Mouse (Mus musculus) olfactory bulb, adult 2 months (tissue): Measurements from ENCODE around the gene Tcte1. TPM values are rescaled to one million over a fixed set of nuclear protein-coding genes. Genes with fewer than 3 reads are reported as not detected.

ENCODE experiments used
- H3K27ac ChIP-seq: fragments of 200-500 bp; 2 replicates; pipeline ENCODE4 v1.5.1; 2012; ENCODE audit warnings: low read depth, low read length; ENCODE audit not compliant: insufficient read depth
- H3K4me1 ChIP-seq: fragments of 200-500 bp; 2 replicates; pipeline ENCODE4 v1.6.1; 2012; ENCODE audit warnings: low read length; ENCODE audit not compliant: control insufficient read depth, insufficient read depth
- H3K4me3 ChIP-seq: fragments of 200-500 bp; 2 replicates; pipeline ENCODE4 v1.5.1; 2012; ENCODE audit warnings: mild to moderate bottlenecking, low read depth, low read length, moderate library complexity; ENCODE audit not compliant: insufficient read depth
- CTCF ChIP-seq: fragments of 200-500 bp; IDR thresholded peaks from 2 replicates; pipeline ENCODE4 v1.5.1; 2012; ENCODE audit warnings: low read depth, mild to moderate bottlenecking, low read length, moderate library complexity; ENCODE audit not compliant: insufficient read depth
- POLR2A ChIP-seq: fragments of 200-500 bp; IDR thresholded peaks from 2 replicates; pipeline ENCODE4 v1.6.1; 2012; ENCODE audit warnings: mild to moderate bottlenecking, low read depth, low read length, moderate library complexity; ENCODE audit not compliant: insufficient read depth
- WGBS: fragments of 180-500 bp; shearing (Covaris S2); methylation state at CpG from one replicate; pipeline ENCODE4 v1.1.7; 2018; 5-methylcytosine and 5-hydroxymethylcytosine counted together
- polyA plus RNA-seq: library from polyadenylated mRNA; stranded (reverse); fragments of >200 nt; gene quantifications from 2 replicates; pipeline ENCODE4 v1.2.4, GENCODE M21; 2012; ENCODE audit warnings: low replicate concordance; ENCODE audit not compliant: missing spikeins, insufficient read depth, insufficient read length

Gene Tcte1
- polyA plus RNA-seq, 1 experiment, result not detected

- WGBS, result 83% methylated on average over 1 of the region's 1 CpGs
- Histone ChIP-seq H3K27ac (no peak overlapping the region), H3K4me1 (peaks cover 13% of the 10 kb centered on the region), H3K4me3 (no peak overlapping the region)
- TF ChIP-seq POLR2A (no peak), CTCF (no peak)
These were observed 42.8 kb downstream of the Tcte1 start for GRCm38 (mm10) chr17:45566031-45566359.

DNA sequence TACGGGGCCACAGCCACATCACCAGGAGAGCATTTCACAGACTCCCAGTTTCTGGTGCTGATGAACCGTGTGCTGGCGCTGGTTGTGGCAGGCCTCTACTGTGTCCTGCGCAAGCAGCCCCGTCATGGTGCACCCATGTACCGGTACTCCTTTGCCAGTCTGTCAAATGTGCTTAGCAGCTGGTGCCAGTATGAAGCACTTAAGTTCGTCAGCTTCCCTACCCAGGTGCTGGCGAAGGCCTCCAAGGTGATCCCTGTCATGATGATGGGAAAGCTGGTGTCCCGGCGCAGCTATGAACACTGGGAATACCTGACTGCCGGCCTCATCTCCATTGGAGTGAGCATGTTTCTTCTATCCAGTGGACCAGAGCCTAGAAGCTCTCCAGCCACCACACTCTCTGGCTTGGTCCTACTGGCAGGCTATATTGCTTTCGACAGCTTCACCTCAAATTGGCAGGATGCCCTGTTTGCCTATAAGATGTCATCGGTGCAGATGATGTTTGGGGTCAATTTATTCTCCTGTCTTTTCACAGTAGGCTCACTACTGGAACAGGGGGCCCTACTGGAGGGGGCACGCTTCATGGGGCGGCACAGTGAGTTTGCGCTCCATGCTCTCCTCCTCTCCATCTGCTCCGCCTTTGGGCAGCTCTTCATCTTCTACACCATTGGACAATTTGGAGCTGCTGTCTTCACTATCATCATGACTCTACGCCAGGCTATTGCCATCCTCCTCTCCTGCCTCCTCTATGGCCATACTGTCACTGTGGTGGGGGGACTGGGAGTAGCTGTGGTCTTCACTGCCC is 43.3 kb downstream of the Tcte1 start:
- 56% methylated on average over 18 of the region's 18 CpGs for WGBS
- TF ChIP-seq CTCF (no peak), POLR2A (0 out of 2 replicates have a peak, but pooled peaks have one; percentile 22)
- peaks cover 15% of the 10 kb centered on the region for H3K4me1 ChIP-seq
- H3K27ac ChIP-seq, result no peak overlapping the region
- no peak overlapping the region for H3K4me3 ChIP-seq

- H3K4me1 ChIP-seq, result peaks cover 15% of the 10 kb centered on the region
- TF ChIP-seq POLR2A (no peak), CTCF (no peak)
- no peak overlapping the region for H3K4me3 ChIP-seq
- no peak overlapping the region for H3K27ac ChIP-seq
- WGBS, result 34% methylated on average over 4 of the region's 4 CpGs
These were observed 43.9 kb downstream of the Tcte1 start for GRCm38 (mm10) chr17:45567162-45567601.

DNA sequence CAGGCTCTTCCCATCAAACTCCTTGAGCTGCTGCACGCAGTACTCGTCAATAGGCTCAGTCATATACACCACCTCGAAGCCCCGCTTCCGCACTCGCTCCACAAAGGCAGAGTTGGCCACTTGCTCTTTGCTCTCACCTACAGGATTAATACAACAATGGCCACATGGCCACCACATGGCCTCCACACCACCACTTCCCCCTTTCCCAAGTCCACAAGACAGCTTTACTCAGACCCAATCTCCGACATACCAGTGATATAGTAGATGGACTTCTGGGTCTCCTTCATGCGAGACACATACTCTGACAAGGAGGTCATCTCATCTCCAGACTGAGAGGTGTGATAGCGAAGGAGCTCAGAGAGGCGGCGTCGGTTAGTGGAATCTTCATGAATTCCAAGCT is 45.8 kb downstream of the Tcte1 start:
- Histone ChIP-seq H3K27ac (no peak overlapping the region), H3K4me1 (peaks cover 15% of the 10 kb centered on the region), H3K4me3 (no peak overlapping the region)
- WGBS, result 82% methylated on average over 12 of the region's 12 CpGs
- TF ChIP-seq CTCF (no peak), POLR2A (no peak)

GRCm38 (mm10) chr17:45569999-45570398 is 46.8 kb downstream of the Tcte1 start:
- TF ChIP-seq CTCF (no peak), POLR2A (no peak)
- 74% methylated on average over 4 of the region's 4 CpGs for WGBS
- Histone ChIP-seq H3K27ac (no peak overlapping the region), H3K4me3 (no peak overlapping the region), H3K4me1 (peaks cover 11% of the 10 kb centered on the region)

DNA sequence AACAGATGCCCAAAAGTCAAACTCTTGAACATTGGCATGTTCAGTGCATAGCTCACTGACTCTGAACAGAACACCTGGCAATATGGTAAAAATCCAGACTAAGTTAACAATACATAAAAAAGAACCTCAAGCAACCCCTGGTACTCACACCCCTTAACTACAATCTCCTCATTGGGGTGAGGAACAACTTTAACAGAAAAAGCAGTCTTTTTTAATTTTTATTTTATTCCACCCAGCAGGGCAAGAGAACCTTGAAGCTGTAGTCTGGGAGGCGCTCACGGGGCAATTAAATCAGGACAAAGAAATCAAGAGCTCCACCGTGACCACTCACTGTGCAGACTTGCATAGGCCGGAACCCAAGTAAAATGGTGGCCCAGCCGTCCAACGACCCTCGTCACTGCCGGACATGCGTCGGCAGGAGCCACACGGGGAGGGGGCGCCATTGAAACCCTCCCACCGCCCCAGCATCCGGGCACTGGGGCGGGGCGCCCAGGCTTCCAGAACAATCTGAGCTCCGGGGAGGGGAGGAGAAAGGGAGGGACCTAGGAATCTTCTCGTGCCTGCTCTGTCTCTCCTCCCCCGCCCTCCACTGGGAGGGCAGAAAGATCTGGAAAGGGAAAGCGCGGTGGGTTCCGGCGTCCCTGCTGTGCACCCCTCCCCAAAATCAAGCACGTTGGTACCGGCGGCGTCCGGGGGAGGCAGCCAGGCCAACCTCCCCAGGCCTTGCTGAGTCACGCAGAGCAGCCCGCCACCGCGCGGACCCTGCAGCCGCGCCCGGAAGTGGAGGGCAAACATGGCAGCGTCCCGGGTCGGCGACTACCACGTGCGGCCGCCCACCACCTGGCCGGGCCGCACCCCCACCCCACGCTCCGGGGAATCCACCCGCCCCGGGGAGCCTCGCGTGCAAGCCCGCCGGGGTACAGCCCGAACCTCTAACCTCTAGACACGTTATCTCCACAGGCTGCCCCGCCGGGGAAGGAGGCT is 49.2 kb downstream of the Tcte1 start:
- Histone ChIP-seq H3K4me1 (peaks cover 12% of the 10 kb centered on the region), H3K27ac (peak overlapping the region; percentile 99), H3K4me3 (peak overlapping the region; percentile 96)
- WGBS, result under 1% methylated on average over 57 of the region's 57 CpGs
- TF ChIP-seq POLR2A, result no peak; the same call in 1 of the 2 replicates
- no peak for TF ChIP-seq CTCF

DNA sequence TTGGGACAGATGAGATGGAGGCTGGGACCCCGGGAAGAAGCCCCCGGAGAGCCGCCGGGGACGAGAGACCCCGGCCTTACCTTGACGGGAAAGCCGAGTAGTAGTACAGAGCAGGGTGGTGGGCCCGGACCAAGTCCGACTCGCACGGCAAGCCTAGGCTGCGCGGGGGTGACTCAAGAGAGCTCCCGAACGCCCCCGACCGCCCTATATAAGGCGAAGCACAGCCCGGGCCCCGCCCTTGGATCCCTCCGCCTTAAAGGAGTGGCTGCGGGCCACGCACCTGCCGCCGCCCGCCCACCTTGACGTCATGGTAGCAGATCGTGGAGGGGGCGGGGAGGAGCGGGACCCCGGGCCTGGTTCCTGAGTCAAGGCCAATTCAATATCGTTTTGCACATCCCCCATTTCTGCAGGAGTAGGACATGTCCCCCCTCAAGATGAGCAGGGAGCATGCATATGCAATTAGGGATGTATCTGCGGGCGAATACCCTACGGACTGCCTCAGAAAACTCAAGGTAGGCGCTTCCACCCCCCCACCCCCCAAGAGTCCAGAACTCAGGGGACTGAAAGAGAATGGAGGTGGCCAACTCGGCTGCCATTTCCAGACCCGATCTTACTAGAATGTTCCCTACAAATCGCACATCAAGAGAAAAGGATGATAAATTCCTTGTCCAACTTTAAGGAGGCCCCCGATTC is 50.0 kb downstream of the Tcte1 start, which contains the start of gene Hsp90ab1:
Gene Hsp90ab1 (minus strand): TSS at position 185 of the 693 bp plus-strand sequence.
- no peak for TF ChIP-seq CTCF
- peak; percentile 95 for TF ChIP-seq POLR2A
- WGBS, result under 1% methylated on average over 41 of the region's 41 CpGs

DNA sequence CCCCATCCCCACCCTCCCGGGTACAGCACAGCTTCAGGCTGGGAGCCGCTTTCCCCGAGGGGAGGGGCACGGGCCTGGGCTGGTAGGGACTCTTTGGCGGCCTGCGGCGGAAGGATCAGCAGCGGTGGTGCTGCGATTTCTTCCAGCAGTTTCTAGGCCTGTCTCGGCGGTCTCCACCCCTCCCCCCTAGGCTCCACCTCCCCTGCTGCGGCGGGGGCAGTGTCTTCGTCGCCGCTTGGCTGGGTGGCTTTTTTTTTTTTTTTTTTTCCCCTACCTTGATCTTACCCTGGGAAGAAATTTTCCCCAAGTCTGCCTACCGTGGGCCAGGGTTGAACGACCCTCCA is 50.5 kb downstream of the Tcte1 start:
- TF ChIP-seq POLR2A (no peak; the same call in 1 of the 2 replicates), CTCF (no peak)
- H3K4me1 ChIP-seq, result peaks cover 12% of the 10 kb centered on the region
- H3K27ac ChIP-seq, result peak overlapping the region; percentile 100
- H3K4me3 ChIP-seq, result peak overlapping the region; percentile 96
- WGBS, result 0% methylated on average over 18 of the region's 18 CpGs

More for the DNA sequence above, 50.0 kb downstream of the Tcte1 start, which contains the start of gene Hsp90ab1:
- Histone ChIP-seq H3K4me1 (peaks cover 12% of the 10 kb centered on the region), H3K4me3 (peak within 1 kb of the TSS; percentile 96), H3K27ac (peak within 1 kb of the TSS; percentile 100)
